Mouse (Mus musculus) MEL (cell line): ENCODE data around the gene Sez6l. TPM values are rescaled to one million over a fixed set of nuclear protein-coding genes. Genes with fewer than 3 reads are reported as not detected.

ENCODE experiments used
- DNase-seq: peaks from one replicate; pipeline ENCODE4 v3.0.0; 2011; ENCODE audit warnings: low read depth, low spot score
- H3K27ac ChIP-seq: 2 replicates; pipeline ENCODE4 v1.5.1; 2012; ENCODE audit warnings: low read depth, mild to moderate bottlenecking, control low read depth, low read length, moderate library complexity; ENCODE audit not compliant: control insufficient read depth
- H3K27me3 ChIP-seq, 2 experiments: fragments of 150-350 bp in 1 of 2; sonication (generic) in 1 of 2; 2 replicates each; pipeline ENCODE4 v1.6.1; 2012; ENCODE audit warnings: low read length in 2 of 2, mild to moderate bottlenecking in 2 of 2, improper control_type of control experiment in 1 of 2, moderate library complexity in 1 of 2; ENCODE audit not compliant: insufficient read depth in 2 of 2, control insufficient read depth in 1 of 2
- H3K36me3 ChIP-seq, 2 experiments: 2 replicates each; pipeline ENCODE4 v1.6.1; 2012 to 2014; ENCODE audit warnings: low read length in 2 of 2, improper control_type of control experiment in 1 of 2, inconsistent platforms in 1 of 2, mild to moderate bottlenecking in 1 of 2; ENCODE audit not compliant: insufficient read depth in 2 of 2, control insufficient read depth in 1 of 2
- H3K4me1 ChIP-seq, 2 experiments: fragments of 150-350 bp in 1 of 2; sonication (generic) in 1 of 2; 2 replicates each; pipeline ENCODE4 v1.6.1; 2012; ENCODE audit warnings: low read length in 2 of 2, improper control_type of control experiment in 1 of 2, mild to moderate bottlenecking in 1 of 2; ENCODE audit not compliant: insufficient read depth in 2 of 2, control insufficient read depth in 1 of 2
- H3K4me3 ChIP-seq, 2 experiments: fragments of 150-350 bp in 1 of 2; sonication (generic) in 1 of 2; 2 replicates each; pipeline ENCODE4 v1.5.1; 2012; ENCODE audit warnings: low read depth in 2 of 2, low read length in 2 of 2, mild to moderate bottlenecking in 2 of 2, moderate library complexity in 2 of 2, control low read depth in 1 of 2, improper control_type of control experiment in 1 of 2; ENCODE audit not compliant: control insufficient read depth in 1 of 2, insufficient read depth in 1 of 2
- H3K79me2 ChIP-seq: 2 replicates; pipeline ENCODE4 v1.6.1; 2012; ENCODE audit warnings: mild to moderate bottlenecking, low read length, moderate library complexity; ENCODE audit not compliant: control insufficient read depth, poor library complexity, insufficient read depth
- H3K9ac ChIP-seq: 2 replicates; pipeline ENCODE4 v1.6.1; 2012; ENCODE audit warnings: low read depth, mild to moderate bottlenecking, control low read depth, low read length, moderate library complexity; ENCODE audit not compliant: control insufficient read depth, poor library complexity, severe bottlenecking
- H3K9me3 ChIP-seq: fragments of 150-350 bp; sonication (generic); replicated peaks from 2 replicates; pipeline ENCODE4 v1.6.1; 2012; ENCODE audit warnings: mild to moderate bottlenecking, low read length, improper control_type of control experiment, moderate library complexity; ENCODE audit not compliant: insufficient read depth
- BHLHE40 ChIP-seq: IDR thresholded peaks from 2 replicates; pipeline ENCODE4 v1.6.1; 2012; ENCODE audit warnings: low read depth, mild to moderate bottlenecking, inconsistent platforms, low read length, improper control_type of control experiment, borderline replicate concordance
- CHD1 ChIP-seq: IDR thresholded peaks from 2 replicates; pipeline ENCODE4 v1.6.1; 2012; ENCODE audit warnings: low read depth, mild to moderate bottlenecking, inconsistent platforms, low read length, improper control_type of control experiment
- ELF1 ChIP-seq: IDR thresholded peaks from 2 replicates; pipeline ENCODE4 v1.6.1; 2014; ENCODE audit warnings: low read depth, mild to moderate bottlenecking, inconsistent platforms, low read length, improper control_type of control experiment, moderate library complexity
- GATA1 ChIP-seq: IDR thresholded peaks from 2 replicates; pipeline ENCODE4 v1.6.1; 2011; ENCODE audit warnings: low read depth, low read length, improper control_type of control experiment
- HCFC1 ChIP-seq: IDR thresholded peaks from 2 replicates; pipeline ENCODE4 v1.6.1; 2012; ENCODE audit warnings: low read depth, mild to moderate bottlenecking, inconsistent platforms, low read length, improper control_type of control experiment, moderate library complexity
- KAT2A ChIP-seq: conservative IDR thresholded peaks from 2 replicates; pipeline ENCODE4 v1.6.1; 2012; ENCODE audit warnings: low read depth, low read length, improper control_type of control experiment, inconsistent platforms
- MAFK ChIP-seq: IDR thresholded peaks from 2 replicates; pipeline ENCODE4 v1.6.1; 2011; ENCODE audit warnings: low read depth, mild to moderate bottlenecking, low read length, improper control_type of control experiment, borderline replicate concordance
- MAX ChIP-seq: IDR thresholded peaks from 2 replicates; pipeline ENCODE4 v1.6.1; 2011; ENCODE audit warnings: low read length, improper control_type of control experiment
- MYB ChIP-seq: IDR thresholded peaks from 2 replicates; pipeline ENCODE4 v1.6.1; 2011; ENCODE audit warnings: mild to moderate bottlenecking, low read depth, low read length, improper control_type of control experiment
- MYC ChIP-seq: IDR thresholded peaks from 2 replicates; pipeline ENCODE4 v1.6.1; 2011; ENCODE audit warnings: low read depth, mild to moderate bottlenecking, low read length, improper control_type of control experiment, moderate library complexity
- NRF1 ChIP-seq: IDR thresholded peaks from 2 replicates; pipeline ENCODE4 v1.6.1; 2014; ENCODE audit warnings: low read depth, mild to moderate bottlenecking, inconsistent platforms, low read length, improper control_type of control experiment, moderate library complexity; ENCODE audit not compliant: poor library complexity, insufficient read depth, severe bottlenecking
- POLR2A ChIP-seq, 2 experiments: IDR thresholded peaks; 2 replicates each; pipeline ENCODE4 v1.6.1; 2011 to 2012; ENCODE audit warnings: low read length in 2 of 2, mild to moderate bottlenecking in 2 of 2, control low read depth in 1 of 2, improper control_type of control experiment in 1 of 2, low read depth in 1 of 2, moderate library complexity in 1 of 2; ENCODE audit not compliant: control insufficient read depth in 1 of 2, insufficient read depth in 1 of 2, poor library complexity in 1 of 2
- POLR2AphosphoS2 ChIP-seq: IDR thresholded peaks from 2 replicates; pipeline ENCODE4 v1.6.1; 2011; ENCODE audit warnings: low read length, improper control_type of control experiment
- POLR2AphosphoS5 ChIP-seq: IDR thresholded peaks from 2 replicates; pipeline ENCODE4 v1.6.1; 2012; ENCODE audit warnings: low read depth, borderline replicate concordance, mild to moderate bottlenecking, inconsistent platforms, low read length, moderate library complexity, mixed read lengths
- TCF12 ChIP-seq: IDR thresholded peaks from 2 replicates; pipeline ENCODE4 v1.6.1; 2014; ENCODE audit warnings: low read depth, mild to moderate bottlenecking, inconsistent platforms, low read length, improper control_type of control experiment, moderate library complexity
- UBTF ChIP-seq: IDR thresholded peaks from 2 replicates; pipeline ENCODE4 v1.6.1; 2012; ENCODE audit warnings: low read depth, mild to moderate bottlenecking, inconsistent platforms, low read length, improper control_type of control experiment, moderate library complexity, borderline replicate concordance; ENCODE audit not compliant: insufficient read depth
- USF1 ChIP-seq: IDR thresholded peaks from 2 replicates; pipeline ENCODE4 v1.6.1; 2014; ENCODE audit warnings: low read depth, mild to moderate bottlenecking, inconsistent platforms, low read length, improper control_type of control experiment, moderate library complexity
- ZMIZ1 ChIP-seq: IDR thresholded peaks from 2 replicates; pipeline ENCODE4 v1.6.1; 2012; ENCODE audit warnings: low read depth, mild to moderate bottlenecking, inconsistent platforms, low read length, improper control_type of control experiment, moderate library complexity
- polyA plus RNA-seq, 2 experiments: library from polyadenylated mRNA; stranded (reverse) in 1 of 2; unstranded in 1 of 2; fragments of >175 nt in 1 of 2; fragments of >200 nt in 1 of 2; gene quantifications; 2 replicates each; pipeline versions ENCODE4 v1.2.1 to v1.2.4; 2012; ENCODE audit warnings: low replicate concordance in 2 of 2, low read depth in 1 of 2; ENCODE audit not compliant: insufficient read length in 2 of 2, insufficient read depth in 1 of 2, missing spikeins in 1 of 2
- total RNA-seq: library from RNA; depleted of rRNA; stranded (reverse); fragments of 300-350 nt; gene quantifications from 2 replicates; pipeline ENCODE4 v1.2.3, GENCODE M21; 2012

The Sez6l gene
- total and polyA plus RNA-seq, 3 experiments, result not detected

DNA sequence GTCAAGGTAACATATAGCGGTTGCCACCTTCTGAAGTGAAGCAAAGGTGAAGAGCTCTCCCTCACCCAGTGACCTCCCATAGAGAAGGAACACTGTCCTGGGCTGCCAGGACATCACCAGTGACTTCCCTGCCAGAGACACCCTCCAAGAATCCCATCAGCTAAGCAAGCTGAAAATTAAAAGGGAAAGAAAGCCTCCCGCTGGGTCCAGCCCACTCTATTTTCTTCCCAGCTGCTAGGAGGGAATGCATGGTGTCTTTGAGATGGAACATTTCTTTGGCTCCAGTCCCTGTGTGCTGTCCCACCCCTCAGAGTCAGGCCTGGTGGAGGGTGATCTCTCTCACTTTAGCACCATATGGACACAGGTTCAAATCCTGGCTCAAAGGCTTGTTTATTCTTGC is 58.2 kb downstream of the Sez6l start:
- Histone ChIP-seq H3K4me3 (no peak overlapping the region), H3K27ac (no peak overlapping the region), H3K4me1 (no peaks in the 10 kb centered on the region), H3K9me3 (no peaks in the 10 kb centered on the region)
- no peak for DNase-seq
- TF ChIP-seq MAX (no peak), USF1 (no peak)
- TF ChIP-seq, all 39 proteins: peak for 0
- Histone ChIP-seq H3K79me2 (no peaks in the 10 kb centered on the region), H3K27me3 (no peaks in the 10 kb centered on the region), H3K36me3 (no peaks in the 10 kb centered on the region), H3K9ac (no peak overlapping the region)

DNA sequence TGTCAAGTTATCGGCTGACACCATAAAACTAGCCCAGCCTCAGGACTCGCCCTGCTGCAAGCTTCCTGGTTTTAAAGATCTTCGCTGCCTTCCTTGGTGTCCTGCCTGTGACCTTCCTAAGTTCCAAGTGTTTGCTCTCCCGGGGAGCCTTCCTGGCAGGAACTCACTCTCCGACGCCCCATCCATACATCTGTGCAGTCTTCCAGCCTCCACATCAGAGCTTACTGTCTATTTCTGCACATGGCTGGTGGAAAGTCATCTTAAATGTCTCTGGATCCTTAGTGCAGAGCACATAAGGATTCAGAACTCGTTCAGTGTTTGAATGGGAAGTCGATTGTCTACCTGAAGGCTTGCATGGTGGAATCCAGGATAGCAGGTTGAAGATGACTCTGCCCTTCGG is 59.5 kb downstream of the Sez6l start:
- Histone ChIP-seq H3K4me1 (no peaks in the 10 kb centered on the region), H3K36me3 (no peaks in the 10 kb centered on the region), H3K4me3 (no peak overlapping the region), H3K27ac (no peak overlapping the region), H3K79me2 (no peaks in the 10 kb centered on the region), H3K9me3 (no peaks in the 10 kb centered on the region), H3K9ac (no peak overlapping the region), H3K27me3 (no peaks in the 10 kb centered on the region)
- TF ChIP-seq NRF1, result no peak
- TF ChIP-seq POLR2AphosphoS2, result no peak
- no peak for TF ChIP-seq GATA1
- no peak for TF ChIP-seq ELF1
- TF ChIP-seq KAT2A, result no peak
- no peak for TF ChIP-seq POLR2A (IDR thresholded peaks at IDR 0.05; ENCODE audit: control insufficient read depth in 1 of 2, insufficient read depth in 1 of 2, low read depth in 1 of 2, low read length in 2 of 2, poor library complexity in 1 of 2)
- TF ChIP-seq UBTF, result no peak
- no peak for TF ChIP-seq MAX
- no peak for TF ChIP-seq MYC
- no peak for TF ChIP-seq CHD1
- no peak for TF ChIP-seq ZMIZ1
- no peak for TF ChIP-seq TCF12
- no peak for TF ChIP-seq POLR2AphosphoS5
- TF ChIP-seq MAFK, result no peak
- no peak for TF ChIP-seq HCFC1
- TF ChIP-seq MYB, result no peak
- TF ChIP-seq BHLHE40, result no peak
- DNase-seq, result no peak
